Mouse (Mus musculus) forebrain, embryonic 13.5 days (tissue): ENCODE results near the gene Dhx16. TPM values are rescaled to one million over a fixed set of nuclear protein-coding genes. Genes with fewer than 3 reads are reported as not detected.

ENCODE experiments used
- ATAC-seq: fragments of 200-750 bp; cut with Nextera tagmentation; 2 replicates; pipeline ENCODE4 v1.8.0; 2017
- H3K27ac ChIP-seq: fragments of 300-500 bp; sonication (generic); 2 replicates; pipeline ENCODE4 v1.5.1; 2015; ENCODE audit warnings: inconsistent platforms, mild to moderate bottlenecking, moderate library complexity
- H3K27me3 ChIP-seq: fragments of 300-500 bp; sonication (generic); 2 replicates; pipeline ENCODE4 v1.6.1; 2015; ENCODE audit warnings: mild to moderate bottlenecking, inconsistent platforms
- H3K36me3 ChIP-seq: fragments of 300-500 bp; sonication (generic); 2 replicates; pipeline ENCODE4 v1.6.1; 2015; ENCODE audit warnings: mild to moderate bottlenecking, inconsistent platforms; ENCODE audit not compliant: poor library complexity, severe bottlenecking
- H3K4me1 ChIP-seq: fragments of 300-500 bp; sonication (generic); 2 replicates; pipeline ENCODE4 v1.6.1; 2015; ENCODE audit warnings: inconsistent platforms
- H3K4me2 ChIP-seq: fragments of 300-500 bp; sonication (generic); 2 replicates; pipeline ENCODE4 v1.6.1; 2015; ENCODE audit warnings: inconsistent platforms, mild to moderate bottlenecking, moderate library complexity
- H3K4me3 ChIP-seq: fragments of 300-500 bp; sonication (generic); 2 replicates; pipeline ENCODE4 v1.5.1; 2015; ENCODE audit warnings: mild to moderate bottlenecking, inconsistent platforms
- H3K9ac ChIP-seq: fragments of 300-500 bp; sonication (generic); 2 replicates; pipeline ENCODE4 v1.6.1; 2015; ENCODE audit warnings: mild to moderate bottlenecking, inconsistent platforms
- H3K9me3 ChIP-seq: fragments of 300-500 bp; sonication (generic); replicated peaks from 2 replicates; pipeline ENCODE4 v1.6.1; 2016; ENCODE audit warnings: inconsistent platforms
- WGBS: fragments of 180-500 bp; shearing (Covaris S2); methylation state at CpG from one replicate; pipeline ENCODE4 v1.1.7; 2015; 5-methylcytosine and 5-hydroxymethylcytosine counted together
- polyA plus RNA-seq: library from polyadenylated mRNA; unstranded; fragments of >200 nt; fragmentation: Nextera tagmentation; extraction: Ambion mirVana; gene quantifications from 2 replicates; pipeline ENCODE4 v1.2.1, GENCODE M21; 2015

Gene Dhx16
- polyA plus RNA-seq, 1 experiment from 2014 or later: 38.6 TPM

DNA sequence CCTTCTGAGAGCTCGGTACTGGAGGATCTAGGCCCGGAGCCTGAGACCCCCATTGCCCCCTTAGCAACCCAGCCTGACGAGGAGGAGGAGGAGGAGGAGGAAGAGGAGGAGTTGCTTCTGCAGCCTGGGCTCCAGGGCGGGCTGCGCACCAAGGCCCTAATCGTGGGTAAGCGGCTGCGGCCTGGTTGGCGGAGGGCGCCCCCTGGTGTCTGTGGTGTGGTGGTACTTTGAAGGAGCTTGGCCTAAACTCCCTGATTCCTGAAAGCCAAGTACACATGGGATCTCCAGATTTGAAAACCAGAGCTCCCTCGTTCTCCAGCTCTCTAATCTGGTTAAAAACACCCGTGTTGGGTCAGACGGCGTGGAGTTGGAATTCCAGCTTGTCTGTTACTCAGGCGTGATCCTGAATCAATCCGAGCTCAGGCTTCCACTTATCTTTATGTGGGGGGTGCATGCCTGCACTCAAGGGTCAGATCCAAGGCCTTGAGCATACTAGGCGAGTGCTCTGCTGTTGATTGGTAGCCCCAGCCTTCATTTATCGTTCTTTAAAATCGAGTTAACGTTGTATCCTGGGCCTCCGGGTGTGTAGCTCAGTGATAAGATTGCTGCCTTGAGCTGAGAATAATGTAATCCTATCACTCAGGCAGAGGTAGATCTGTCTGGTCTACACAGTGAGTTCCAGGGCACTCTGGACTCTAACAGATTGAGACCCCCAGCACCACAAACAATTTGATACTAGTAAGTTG lies 5.7 kb upstream of the Dhx16 start:
- Histone ChIP-seq H3K4me3 (no peak overlapping the region; the same call in 1 of the 2 replicates), H3K4me2 (peak overlapping the region; percentile 34), H3K9me3 (peaks cover 4% of the 10 kb centered on the region; the same call in 1 of the 2 replicates), H3K4me1 (peaks cover 45% of the 10 kb centered on the region), H3K27ac (peak overlapping the region; percentile 35; the same call in 1 of the 2 replicates), H3K27me3 (no peaks in the 10 kb centered on the region), H3K36me3 (peaks cover 49% of the 10 kb centered on the region), H3K9ac (peak overlapping the region; percentile 43)
- ATAC-seq: peak; percentile 59
- 32% methylated on average over 21 of the region's 21 CpGs for WGBS

DNA sequence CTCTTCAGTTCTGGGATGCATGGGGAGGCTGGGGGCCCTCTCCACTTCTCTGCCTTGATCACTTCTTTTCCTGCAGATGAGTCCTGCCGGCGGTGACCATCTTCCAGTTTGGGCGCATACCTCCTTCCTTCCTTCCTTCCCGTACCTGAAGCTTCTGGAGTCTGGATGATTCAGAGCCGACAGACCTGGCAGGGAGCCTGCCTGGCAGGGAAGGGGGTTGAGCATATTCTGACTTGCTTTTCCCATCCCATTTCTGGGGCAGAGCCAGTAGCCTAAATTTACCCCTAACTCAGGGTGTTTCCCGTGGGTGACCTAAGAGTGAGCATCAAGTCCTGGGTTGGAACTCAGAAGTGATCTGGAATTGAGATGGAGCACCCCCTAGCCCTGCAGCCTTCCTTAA lies 4.9 kb upstream of the Dhx16 start:
- H3K27ac ChIP-seq: no peak overlapping the region; the same call in 1 of the 2 replicates
- H3K36me3 ChIP-seq: peaks cover 49% of the 10 kb centered on the region
- no peak overlapping the region for H3K4me2 ChIP-seq
- WGBS: 91% methylated on average over 6 of the region's 6 CpGs
- H3K9me3 ChIP-seq: peaks cover 4% of the 10 kb centered on the region; the same call in 1 of the 2 replicates
- no peak for ATAC-seq
- peaks cover 37% of the 10 kb centered on the region for H3K4me1 ChIP-seq
- no peak overlapping the region for H3K4me3 ChIP-seq
- H3K9ac ChIP-seq: no peak overlapping the region; the same call in 1 of the 2 replicates
- no peaks in the 10 kb centered on the region for H3K27me3 ChIP-seq

DNA sequence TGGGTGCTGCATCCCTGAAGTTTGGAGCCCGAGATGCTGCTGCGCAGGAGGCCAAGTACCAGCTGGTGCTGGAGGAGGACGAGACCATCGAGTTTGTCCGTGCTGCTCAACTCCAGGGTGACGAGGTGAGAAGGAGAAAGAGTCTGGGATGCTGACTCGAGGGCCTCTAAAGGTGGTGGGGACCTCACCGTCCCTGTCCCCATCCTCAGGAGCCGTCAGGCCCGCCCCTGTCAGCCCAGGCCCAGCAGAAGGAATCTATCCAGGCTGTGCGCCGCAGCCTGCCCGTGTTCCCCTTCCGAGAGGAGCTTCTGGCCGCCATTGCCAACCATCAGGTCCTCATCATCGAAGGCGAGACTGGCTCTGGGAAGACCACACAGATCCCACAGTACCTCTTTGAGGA lies 3.3 kb downstream of the Dhx16 start:
- no peak overlapping the region for H3K4me3 ChIP-seq
- no peak overlapping the region for H3K9ac ChIP-seq
- H3K27ac ChIP-seq: no peak overlapping the region
- no peak for ATAC-seq
- no peaks in the 10 kb centered on the region for H3K9me3 ChIP-seq
- peaks cover 15% of the 10 kb centered on the region for H3K4me1 ChIP-seq
- 95% methylated on average over 17 of the region's 17 CpGs for WGBS
- no peaks in the 10 kb centered on the region for H3K27me3 ChIP-seq
- H3K4me2 ChIP-seq: no peak overlapping the region
- peaks cover 67% of the 10 kb centered on the region for H3K36me3 ChIP-seq

DNA sequence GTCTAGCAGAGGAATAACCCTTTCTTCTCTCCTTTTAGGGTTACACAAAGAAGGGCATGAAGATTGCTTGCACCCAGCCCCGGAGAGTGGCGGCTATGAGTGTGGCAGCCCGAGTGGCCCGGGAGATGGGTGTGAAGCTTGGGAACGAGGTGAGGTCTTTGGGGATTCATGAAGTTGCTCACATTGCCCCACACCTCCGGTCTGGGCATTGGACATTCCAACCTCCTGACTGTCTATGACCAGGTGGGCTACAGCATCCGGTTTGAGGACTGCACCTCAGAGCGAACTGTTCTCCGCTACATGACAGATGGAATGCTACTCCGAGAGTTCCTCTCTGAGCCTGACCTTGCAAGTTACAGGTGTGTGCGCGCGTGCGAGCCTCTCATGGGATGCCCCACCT lies 4.2 kb downstream of the Dhx16 start:
- no peak for ATAC-seq
- Histone ChIP-seq H3K9ac (no peak overlapping the region), H3K36me3 (peaks cover 76% of the 10 kb centered on the region), H3K4me1 (peaks cover 15% of the 10 kb centered on the region), H3K27me3 (no peaks in the 10 kb centered on the region), H3K4me3 (no peak overlapping the region), H3K4me2 (no peak overlapping the region), H3K27ac (no peak overlapping the region), H3K9me3 (no peaks in the 10 kb centered on the region)
- 95% methylated on average over 14 of the region's 14 CpGs for WGBS

DNA sequence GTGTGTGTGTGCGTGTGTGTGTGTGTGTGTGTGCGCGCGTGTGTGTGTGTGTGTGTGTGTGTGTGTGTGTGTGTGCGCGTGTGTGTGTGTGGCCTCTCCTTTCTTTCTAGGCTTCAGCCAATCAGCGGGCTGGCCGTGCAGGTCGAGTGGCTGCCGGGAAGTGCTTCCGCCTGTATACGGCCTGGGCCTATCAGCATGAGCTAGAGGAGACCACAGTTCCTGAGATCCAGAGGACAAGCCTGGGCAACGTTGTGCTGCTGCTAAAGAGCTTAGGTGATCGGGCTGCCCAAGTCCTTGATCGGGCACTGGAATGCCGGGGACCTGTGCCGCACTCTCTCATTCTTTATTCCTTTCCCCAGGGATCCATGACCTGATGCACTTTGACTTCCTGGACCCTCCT lies 8.1 kb downstream of the Dhx16 start:
- 83% methylated on average over 14 of the region's 17 CpGs for WGBS

DNA sequence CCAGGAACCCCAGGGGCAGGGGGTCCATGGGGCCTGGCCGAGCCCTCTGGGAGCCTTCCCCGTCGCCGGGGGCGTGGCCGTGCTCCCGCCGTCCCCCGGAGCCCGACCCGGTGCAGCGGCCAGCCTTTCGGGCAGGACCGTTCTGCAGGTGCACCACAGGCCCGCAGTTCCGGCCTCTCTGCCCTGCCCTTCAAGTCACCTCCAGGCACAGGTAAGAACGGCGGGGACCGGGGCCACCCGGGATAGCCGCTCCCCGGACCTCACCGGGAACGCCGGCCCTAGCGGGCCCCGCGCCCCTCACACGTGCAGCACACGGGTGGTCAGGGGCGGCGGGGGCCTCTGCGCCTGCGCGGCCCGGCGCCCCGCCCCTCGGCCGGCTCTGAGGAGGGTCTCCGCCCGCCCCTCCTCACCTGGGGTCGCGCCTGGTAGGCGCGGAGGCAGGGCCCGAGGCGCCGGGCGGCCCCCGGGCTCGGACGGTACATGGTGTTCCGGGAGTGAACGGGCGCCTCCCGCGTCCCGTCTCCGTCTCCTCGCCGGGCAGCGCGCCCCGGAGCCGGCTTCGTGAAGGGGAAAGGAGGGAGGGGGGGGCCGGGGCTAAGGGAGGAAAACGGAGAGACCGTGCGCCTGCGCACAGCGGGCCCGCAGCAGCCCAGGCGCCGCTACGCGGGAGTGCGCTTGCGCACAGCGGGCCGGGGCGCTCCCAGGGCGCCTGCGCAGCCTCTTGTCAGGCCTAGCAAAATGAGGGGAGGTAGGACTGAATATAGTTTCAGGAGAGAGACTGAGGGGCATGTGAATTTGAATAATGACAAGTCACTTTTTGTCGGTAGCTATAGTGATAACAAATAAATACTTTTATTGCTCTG lies 17.4 kb downstream of the Dhx16 start, which contains the start of gene 2310061I04Rik:
TSS of gene 2310061I04Rik (minus strand) at position 651 of the 863 bp plus-strand sequence.
- peak within 1 kb of the TSS; percentile 87 for H3K9ac ChIP-seq
- no peaks in the 10 kb centered on the region for H3K27me3 ChIP-seq
- under 1% methylated on average over 79 of the region's 86 CpGs for WGBS
- no peaks in the 10 kb centered on the region for H3K9me3 ChIP-seq
- peak within 1 kb of the TSS; percentile 77 for H3K4me3 ChIP-seq
- ATAC-seq: peak; percentile 93
- H3K27ac ChIP-seq: peak within 1 kb of the TSS; percentile 94
- peak within 1 kb of the TSS; percentile 99 for H3K4me2 ChIP-seq
- peaks cover 69% of the 10 kb centered on the region for H3K36me3 ChIP-seq
- H3K4me1 ChIP-seq: peaks cover 24% of the 10 kb centered on the region

More for the DNA sequence above, 8.1 kb downstream of the Dhx16 start:
- Histone ChIP-seq H3K4me1 (no peaks in the 10 kb centered on the region), H3K4me3 (no peak overlapping the region), H3K27me3 (no peaks in the 10 kb centered on the region), H3K9me3 (no peaks in the 10 kb centered on the region), H3K4me2 (no peak overlapping the region), H3K27ac (no peak overlapping the region), H3K9ac (no peak overlapping the region), H3K36me3 (peaks cover 99% of the 10 kb centered on the region)
- no peak for ATAC-seq

DNA sequence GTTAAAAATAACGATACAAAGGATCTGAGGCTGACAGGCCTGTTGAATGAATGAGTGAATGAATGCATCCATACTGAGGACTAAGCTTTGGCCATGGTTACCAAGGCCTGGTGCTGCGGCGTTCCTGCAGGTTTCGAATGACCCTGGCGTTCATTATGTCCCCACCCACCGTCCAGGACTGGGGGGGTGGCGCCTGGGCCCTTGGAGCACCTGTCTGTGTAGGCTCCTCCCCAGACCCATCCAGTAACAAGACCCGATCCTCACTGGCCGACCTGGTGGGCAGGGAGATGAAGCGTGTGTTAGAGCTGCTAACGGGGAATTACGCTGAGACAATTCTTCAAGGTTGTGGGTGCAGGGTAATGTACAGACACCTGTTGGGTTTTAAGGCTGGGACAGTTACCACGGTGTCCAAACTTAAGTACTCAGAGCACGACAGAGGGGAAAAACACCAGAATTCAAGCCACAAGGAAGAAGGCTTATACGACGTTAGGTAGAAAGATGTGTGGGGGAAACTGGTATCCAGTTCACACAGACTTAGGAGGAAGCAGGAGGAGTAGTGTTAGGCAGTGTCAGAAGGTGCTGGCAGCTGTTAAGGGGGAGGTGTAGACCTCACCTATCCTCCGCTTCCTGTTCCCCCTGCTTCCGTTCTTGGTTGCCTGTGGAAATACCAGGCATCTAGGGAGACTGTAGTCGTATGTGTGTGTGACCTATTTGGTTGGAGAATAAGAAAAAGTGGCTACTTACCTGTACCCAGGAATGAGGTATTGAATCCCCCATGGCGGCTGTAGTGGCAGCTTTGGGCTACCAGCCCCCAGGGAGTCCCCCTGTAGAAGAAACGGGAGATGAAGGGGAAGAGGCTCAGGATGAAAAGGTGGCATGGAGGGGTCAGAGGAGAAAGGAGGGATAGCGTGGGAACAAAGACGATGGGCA lies 18.3 kb downstream of the Dhx16 start:
- Histone ChIP-seq H3K4me1 (peaks cover 24% of the 10 kb centered on the region), H3K4me3 (peak overlapping the region; percentile 77), H3K27me3 (no peaks in the 10 kb centered on the region), H3K9ac (peak overlapping the region; percentile 87), H3K36me3 (peaks cover 69% of the 10 kb centered on the region), H3K4me2 (peak overlapping the region; percentile 99), H3K27ac (peak overlapping the region; percentile 48), H3K9me3 (no peaks in the 10 kb centered on the region)
- ATAC-seq: peak; percentile 46
- 45% methylated on average over 23 of the region's 23 CpGs for WGBS

DNA sequence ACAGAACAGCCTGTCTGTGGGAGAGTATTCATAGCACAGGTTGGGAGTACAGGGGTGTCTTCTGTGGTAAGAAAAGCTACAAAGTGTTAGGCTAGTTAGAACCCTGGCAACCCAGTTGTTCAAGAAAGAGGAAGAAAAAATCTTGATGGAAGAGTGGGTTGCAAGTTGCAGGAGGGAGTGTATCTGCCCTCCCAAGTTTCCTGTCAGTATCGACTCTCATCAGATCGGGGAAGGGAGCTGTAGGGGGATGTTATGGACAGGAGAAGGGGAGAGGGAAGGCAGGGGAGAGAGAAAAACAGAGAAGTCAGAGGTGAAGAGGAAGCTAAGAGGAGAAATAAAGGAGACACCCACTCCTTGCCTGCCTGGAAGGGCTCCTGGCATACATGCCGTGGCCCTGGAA lies 21.0 kb downstream of the Dhx16 start:
- no peak overlapping the region for H3K27ac ChIP-seq
- H3K27me3 ChIP-seq: no peaks in the 10 kb centered on the region
- 90% methylated on average over 3 of the region's 3 CpGs for WGBS
- ATAC-seq: no peak
- H3K4me1 ChIP-seq: peaks cover 21% of the 10 kb centered on the region
- H3K4me3 ChIP-seq: no peak overlapping the region
- H3K4me2 ChIP-seq: no peak overlapping the region
- no peaks in the 10 kb centered on the region for H3K9me3 ChIP-seq
- H3K36me3 ChIP-seq: peaks cover 77% of the 10 kb centered on the region
- no peak overlapping the region for H3K9ac ChIP-seq

DNA sequence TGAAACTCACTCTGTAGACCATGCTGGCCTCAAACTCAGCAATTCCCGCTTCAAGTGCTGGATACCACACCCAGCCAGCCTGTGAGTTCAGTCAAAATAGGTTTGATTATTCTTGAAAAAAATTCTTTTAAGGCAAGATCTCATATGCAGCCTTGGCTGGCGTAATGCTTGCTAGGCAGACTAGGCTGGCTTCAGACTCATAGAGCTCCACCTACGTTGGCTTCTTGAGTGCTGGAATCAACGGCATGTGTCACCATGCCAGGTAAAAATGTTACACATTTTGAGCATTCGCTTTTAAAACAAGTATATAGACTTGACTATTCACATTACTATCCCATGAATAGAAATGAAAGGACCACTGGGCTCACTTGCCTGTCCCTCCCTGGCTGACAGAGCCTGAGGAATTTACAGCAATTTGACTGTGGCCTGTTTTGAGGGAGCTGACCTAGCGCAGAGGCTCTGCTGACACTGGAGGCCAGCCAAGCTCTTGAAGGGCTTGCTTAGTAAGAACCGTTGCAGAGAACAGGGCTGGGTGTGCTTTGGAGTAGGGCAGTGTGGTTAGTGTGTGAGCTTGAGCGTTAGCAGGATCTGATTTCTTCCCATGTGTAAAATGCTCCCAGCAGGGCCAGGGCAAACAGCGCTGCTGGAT lies 23.8 kb downstream of the Dhx16 start:
- no peak overlapping the region for H3K4me2 ChIP-seq
- H3K4me1 ChIP-seq: peaks cover 15% of the 10 kb centered on the region
- no peak overlapping the region for H3K4me3 ChIP-seq
- H3K27me3 ChIP-seq: no peaks in the 10 kb centered on the region
- H3K36me3 ChIP-seq: peaks cover 97% of the 10 kb centered on the region
- WGBS: 93% methylated on average over 9 of the region's 9 CpGs
- no peak overlapping the region for H3K27ac ChIP-seq
- no peaks in the 10 kb centered on the region for H3K9me3 ChIP-seq
- ATAC-seq: no peak
- H3K9ac ChIP-seq: no peak overlapping the region

DNA sequence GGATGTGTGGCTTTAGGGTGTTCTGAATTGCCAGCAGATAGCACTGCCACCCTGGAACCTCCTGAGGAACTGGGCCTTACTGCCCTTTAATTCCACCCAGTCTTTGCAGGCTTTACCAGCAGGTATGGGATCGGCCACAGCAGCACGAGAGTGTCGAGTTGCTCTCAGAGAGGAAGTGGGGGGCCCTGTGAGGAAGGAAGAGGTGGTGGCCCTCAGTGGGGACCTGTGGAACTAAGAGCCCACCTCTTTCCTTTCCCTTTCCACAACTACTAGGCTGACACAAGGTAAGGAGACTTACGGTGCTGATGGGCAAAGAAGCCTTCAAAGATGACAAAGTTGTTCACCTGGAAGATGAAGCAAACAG lies 24.4 kb downstream of the Dhx16 start:
- H3K27me3 ChIP-seq: no peaks in the 10 kb centered on the region
- H3K9ac ChIP-seq: no peak overlapping the region
- WGBS: 82% methylated on average over 4 of the region's 4 CpGs
- no peak for ATAC-seq
- H3K4me2 ChIP-seq: no peak overlapping the region
- no peaks in the 10 kb centered on the region for H3K9me3 ChIP-seq
- H3K27ac ChIP-seq: no peak overlapping the region
- H3K36me3 ChIP-seq: peaks cover 96% of the 10 kb centered on the region
- H3K4me1 ChIP-seq: peaks cover 20% of the 10 kb centered on the region
- H3K4me3 ChIP-seq: no peak overlapping the region

DNA sequence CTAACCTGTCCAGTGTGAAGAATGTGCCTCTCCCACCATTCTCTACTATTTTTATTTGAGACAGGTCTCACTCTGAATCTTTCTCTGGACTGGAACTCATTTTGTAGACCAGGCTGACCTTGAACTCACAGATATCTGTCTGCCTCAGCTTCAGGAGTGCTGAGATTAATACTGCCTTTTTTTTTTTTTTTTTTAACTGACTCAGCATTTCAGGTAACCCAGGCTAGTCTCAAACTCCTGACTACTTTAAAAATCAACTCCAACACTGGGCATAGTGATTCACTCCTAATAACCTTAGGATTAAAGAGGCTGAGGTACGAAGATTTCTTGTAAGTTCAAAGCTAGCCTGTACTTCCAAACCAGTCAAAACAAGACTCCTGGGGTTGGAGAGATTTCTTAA lies 26.0 kb downstream of the Dhx16 start:
- Histone ChIP-seq H3K27me3 (no peaks in the 10 kb centered on the region), H3K4me2 (no peak overlapping the region), H3K4me3 (no peak overlapping the region), H3K9me3 (no peaks in the 10 kb centered on the region), H3K4me1 (peaks cover 25% of the 10 kb centered on the region), H3K27ac (no peak overlapping the region), H3K36me3 (peaks cover 80% of the 10 kb centered on the region), H3K9ac (no peak overlapping the region)
- WGBS: 98% methylated on average over 1 of the region's 1 CpGs
- ATAC-seq: no peak
